Mouse (Mus musculus) adipose tissue, adult 10 weeks (tissue): ENCODE measurements around the gene 4931417E11Rik. TPM values are rescaled to one million over a fixed set of nuclear protein-coding genes. Genes with fewer than 3 reads are reported as not detected.

Experiments
- polyA plus RNA-seq: library from polyadenylated mRNA; stranded (reverse); fragments of 350-450 nt; fragmentation: Illumina TruSeq; extraction: RNeasy Lipid Tissue Mini Kit (QIAGEN cat#74804); gene quantifications from one replicate; pipeline ENCODE4 v1.2.3, GENCODE M21; 2014; ENCODE audit warnings: low read depth, low replicate concordance

4931417E11Rik gene
- 1.3 TPM for polyA plus RNA-seq

DNA sequence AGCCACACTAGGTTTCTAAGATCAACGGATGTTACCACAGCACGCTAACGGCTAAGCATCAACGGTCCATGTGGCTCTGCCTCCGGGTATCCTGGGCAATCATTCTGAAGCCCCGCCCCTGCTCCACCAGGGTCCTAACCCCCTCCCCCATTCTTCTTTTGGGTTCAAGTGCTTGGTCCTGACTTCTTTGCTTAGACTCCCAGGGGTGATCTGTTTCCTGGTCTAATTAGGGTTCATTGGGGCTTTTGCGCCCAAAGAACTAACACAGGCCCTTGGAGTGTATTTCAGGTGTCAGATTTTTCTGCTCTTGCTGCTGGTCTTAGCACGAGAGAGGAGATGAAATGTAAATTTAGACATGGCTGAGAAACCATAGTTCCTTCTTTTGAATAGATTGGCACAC is at the start of gene 4931417E11Rik:
Gene 4931417E11Rik, minus strand, starts transcription at position 101 of the 400 bp plus-strand sequence.

Other genes starting within 250 kb of the 4931417E11Rik start
- gene Dnah6, start 248.0 kb downstream of the 4931417E11Rik start, polyA plus RNA-seq, result 1.1 TPM
- gene Suclg1, start 221.3 kb downstream of the 4931417E11Rik start, polyA plus RNA-seq, result 109 TPM